Mouse (Mus musculus) erythroblast, adult 5-6 weeks (primary cell): ENCODE results near the gene Ak3. TPM values are rescaled to one million over a fixed set of nuclear protein-coding genes. Genes with fewer than 3 reads are reported as not detected.
"Not testable (repeated sequence)": the region's sequence is repeated elsewhere in the genome, so short reads cannot be mapped to it uniquely, and the experiment has no call there.

Experiments
- ATAC-seq: replicated peaks from 2 replicates; pipeline ENCODE4 v1.8.0; 2016; ENCODE audit warnings: moderate number of reproducible peaks, mild to moderate bottlenecking, moderate TSS enrichment, inconsistent platforms; ENCODE audit not compliant: poor library complexity, low FRiP score, severe bottlenecking
- total RNA-seq, 2 experiments: library from RNA; stranded (forward) in 1 of 2; stranded (reverse) in 1 of 2; fragments of 150-400 nt in 1 of 2; fragments of 200-764, 138-1000 nt in 1 of 2; gene quantifications; 2 replicates each; pipeline versions ENCODE4 v1.2.3 to v1.2.4; 2015 to 2017; ENCODE audit warnings: low replicate concordance in 2 of 2

The Ak3 gene
- total RNA-seq, 2 experiments from 2014 or later, result 9.2 to 19.4 TPM

DNA sequence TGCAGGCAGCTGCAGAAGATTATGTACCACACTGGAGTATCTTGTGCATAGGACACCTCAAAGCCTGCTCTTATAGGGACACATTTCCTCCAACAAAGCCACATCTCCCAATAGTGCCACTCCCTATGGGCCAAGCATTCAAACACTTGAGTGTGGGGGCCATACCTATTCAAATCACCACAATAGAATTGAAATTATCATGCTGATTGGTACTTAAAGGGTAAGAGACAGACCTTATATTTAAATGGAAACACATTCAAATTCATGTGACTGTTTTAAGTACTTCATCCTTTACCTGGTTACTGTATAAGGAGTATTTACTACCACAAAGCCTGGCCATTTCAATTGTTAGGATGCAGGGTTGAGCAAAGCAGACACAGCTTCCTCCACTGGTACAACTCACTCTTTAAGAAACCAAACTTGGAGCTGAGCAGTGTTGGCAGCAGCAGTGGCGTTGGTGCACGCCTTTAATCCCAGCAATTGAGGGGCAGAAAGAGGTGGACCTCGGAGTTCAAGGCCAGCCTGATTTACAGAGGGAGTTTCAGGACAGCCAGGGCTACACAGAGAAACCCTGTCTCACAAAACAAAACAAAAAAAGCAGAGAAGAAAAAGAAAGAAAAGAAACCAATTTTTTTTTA lies 39.6 kb downstream of the Ak3 start:
- ATAC-seq, result no peak

DNA sequence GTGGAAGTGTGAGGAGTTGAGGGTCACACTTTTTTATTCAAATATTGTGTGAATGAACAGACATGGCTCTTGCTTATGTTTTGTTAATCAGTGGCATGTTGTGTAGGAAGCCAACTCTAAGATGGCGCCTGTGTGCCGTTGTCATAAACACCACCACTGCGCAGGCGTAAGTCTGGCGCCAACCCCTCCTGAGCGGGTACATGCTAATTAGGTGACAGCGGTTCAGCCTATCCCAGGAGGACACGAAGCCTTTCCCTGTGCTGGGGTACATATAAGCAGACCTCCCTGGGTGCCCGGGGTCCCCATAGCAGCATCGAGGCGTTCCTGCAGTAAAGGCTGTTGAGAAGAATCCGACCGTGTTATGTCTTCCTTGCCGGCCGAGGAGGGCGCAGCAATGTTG lies 47.4 kb downstream of the Ak3 start:
- not testable (repeated sequence) for ATAC-seq

DNA sequence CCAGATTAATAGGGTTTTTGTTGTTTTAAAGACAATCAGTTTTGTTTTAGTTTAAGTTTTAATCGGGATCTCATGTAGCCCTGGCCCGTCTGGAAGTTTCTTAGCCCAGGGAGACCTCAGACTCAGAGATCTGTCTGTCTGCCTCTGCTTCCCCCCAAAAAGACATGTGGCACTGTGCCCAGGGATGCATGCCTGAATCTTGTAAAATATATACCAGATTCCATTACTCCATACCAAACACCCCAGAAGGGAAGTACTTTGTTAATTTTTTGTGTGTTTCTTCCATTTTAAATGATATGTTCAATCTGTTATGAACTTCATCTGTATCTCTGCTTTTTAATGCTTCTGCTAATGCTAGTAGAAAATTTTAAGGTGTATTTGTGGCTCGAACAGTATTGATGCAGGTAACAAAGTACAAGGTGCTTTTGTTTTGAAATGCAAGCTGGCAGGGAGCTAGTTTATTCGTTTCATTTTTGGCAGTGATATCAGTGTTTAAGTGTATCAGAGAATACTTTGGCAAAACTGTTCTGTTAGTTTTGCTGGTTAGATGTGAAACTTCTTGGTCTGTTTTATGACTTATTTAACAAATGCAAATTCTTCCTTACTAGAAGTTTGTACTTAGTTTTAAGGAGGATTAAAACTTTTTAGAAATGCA lies 49.7 kb downstream of the Ak3 start:
- no peak for ATAC-seq

DNA sequence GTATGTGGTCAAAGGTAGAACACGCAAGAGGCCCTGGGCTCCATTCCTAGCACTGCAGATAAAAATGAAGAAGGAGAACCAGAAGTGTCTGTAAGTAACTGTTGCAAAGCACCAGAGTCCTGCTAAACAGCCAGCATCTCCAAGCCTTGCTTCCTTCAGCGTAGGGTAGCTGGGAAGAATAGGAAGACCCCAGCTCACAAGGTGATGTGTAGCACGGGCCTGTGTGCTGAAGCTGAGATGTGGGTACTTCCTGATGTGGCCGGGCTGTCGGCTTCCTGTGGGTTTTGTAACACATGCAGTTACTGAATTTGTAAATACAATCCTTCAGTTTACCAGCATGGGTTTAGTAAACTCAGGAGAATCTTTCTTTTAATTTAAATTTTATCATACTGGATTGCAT lies 52.4 kb downstream of the Ak3 start:
- no peak for ATAC-seq

DNA sequence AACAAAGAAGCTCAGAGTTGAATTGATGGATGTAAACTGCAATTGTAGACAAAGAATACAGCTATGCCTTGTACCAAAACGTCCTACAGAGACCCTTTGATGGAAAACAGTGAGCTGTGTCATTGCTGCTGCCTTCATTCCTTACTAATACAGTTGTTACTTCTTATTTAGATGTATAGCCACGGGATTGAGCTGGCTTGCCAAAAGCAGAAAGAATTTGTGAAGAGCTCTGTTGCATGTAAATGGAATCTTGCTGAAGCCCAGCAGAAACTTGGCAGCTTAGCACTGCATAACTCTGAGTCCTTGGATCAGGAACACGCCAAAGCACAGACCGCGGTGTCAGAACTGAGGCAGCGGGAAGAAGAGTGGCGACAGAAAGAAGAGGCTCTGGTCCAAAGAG lies 52.9 kb downstream of the Ak3 start:
- no peak for ATAC-seq

DNA sequence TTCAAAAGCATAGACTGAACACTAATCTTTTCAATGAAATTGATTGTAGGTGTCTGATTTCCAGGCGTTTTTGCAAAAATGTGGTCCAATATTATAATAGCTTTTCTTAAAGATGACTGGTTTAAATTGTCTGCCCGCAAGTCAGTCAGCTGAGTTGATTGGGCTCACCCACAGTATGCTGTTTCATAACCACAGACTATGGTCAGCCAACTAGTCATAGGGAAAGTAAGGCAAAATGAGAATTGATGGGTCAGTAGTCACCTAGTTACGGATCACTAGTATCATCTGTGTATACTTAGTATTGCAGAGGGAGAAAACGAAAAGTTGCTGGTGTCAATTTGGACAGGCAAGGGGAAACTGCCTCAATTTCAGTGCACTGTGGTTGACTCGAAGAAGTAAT lies 56.4 kb downstream of the Ak3 start:
- no peak for ATAC-seq

DNA sequence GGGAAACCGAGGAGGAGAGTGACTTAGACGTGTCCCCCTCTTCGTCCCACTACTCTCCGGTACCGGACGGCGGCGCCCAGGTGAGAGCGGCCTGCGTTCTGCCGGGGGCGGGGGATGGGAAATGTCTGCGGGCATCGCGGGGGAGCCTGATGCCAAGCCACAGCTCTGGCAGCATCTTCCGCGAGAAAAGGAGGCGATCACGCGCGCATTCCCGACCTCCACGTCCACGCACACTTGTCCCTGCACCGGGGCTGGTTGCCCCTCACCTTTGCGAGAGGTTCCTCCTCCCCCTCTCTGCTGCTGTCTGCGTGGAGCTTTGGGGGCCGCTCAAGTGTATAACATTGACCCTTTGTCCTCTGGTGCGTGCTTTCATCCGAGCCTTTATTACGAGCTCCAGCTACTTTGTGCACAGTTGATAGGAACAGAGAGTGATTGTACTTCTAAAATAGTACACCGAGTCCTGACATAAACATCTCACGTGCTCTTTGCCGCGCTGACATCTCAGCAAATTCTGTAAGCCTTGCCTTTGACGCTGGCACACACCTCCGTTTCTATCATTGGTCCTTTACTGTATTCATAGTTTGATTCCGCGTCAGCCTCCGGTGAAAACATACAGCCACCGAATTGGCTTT lies 57.1 kb downstream of the Ak3 start:
- peak; percentile 40 for ATAC-seq

DNA sequence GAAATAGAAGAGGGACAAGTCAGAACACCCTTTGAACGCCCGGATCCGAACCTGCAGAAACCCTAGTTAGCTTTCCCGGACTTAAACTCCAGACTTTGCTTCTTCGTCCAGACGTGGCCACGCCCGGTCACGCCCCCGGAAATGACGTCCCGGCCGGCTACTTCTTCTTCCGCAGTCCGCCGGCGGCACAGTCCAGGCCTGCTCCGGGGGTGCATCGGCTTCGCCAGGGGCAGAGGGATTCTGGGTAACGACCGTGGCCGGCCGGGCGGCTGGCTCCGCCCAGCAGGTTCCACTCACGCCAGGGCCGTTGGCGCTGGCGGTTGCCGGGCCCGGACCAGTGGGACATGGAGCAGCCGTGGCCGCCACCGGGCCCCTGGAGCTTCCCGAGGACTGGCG lies 57.6 kb downstream of the Ak3 start, which contains the start of gene Cdc37l1:
TSS of gene Cdc37l1 (plus strand) at position 159 of the 396 bp plus-strand sequence.
- peak; percentile 99 for ATAC-seq

DNA sequence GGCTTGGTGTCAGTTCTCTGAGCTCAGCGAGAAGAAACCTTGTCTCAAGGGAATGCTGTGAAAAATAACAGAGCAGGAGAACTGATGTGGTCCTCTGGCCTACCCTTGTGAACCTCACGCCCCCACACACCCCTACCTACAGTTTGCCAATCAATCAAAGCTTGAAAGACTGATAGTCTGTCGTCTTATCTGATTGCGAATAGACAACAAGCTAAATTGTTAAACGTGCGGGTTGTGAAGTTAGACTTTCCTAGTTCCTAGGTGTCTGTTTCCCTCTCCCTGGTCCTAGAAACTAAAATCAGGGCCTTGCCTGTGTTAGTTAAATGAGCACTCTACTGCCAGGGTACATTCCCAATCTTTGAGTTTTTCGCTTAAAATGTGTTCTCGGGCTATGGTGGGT lies 58.2 kb downstream of the Ak3 start:
- no peak; the same call in 1 of the 2 replicates for ATAC-seq

DNA sequence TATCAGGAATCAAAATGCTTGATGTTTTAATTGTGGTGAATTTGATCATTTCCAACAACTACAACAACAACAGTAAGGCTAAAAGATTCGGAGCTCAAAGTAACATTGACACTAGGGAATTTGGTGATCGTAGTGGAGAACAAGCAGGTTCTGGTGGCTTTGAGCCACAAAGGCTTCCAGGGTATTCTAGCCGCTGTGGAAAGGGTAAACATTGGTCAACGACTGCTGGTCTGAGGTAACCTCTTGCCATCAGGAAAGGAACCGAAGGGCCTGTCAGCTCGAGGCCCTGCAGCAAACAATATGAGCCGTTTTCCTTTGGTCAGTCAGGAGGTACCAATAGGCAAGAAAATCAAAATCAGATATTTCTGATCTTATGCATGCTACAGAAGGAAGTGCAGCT lies 65.1 kb downstream of the Ak3 start:
- ATAC-seq, result no peak

DNA sequence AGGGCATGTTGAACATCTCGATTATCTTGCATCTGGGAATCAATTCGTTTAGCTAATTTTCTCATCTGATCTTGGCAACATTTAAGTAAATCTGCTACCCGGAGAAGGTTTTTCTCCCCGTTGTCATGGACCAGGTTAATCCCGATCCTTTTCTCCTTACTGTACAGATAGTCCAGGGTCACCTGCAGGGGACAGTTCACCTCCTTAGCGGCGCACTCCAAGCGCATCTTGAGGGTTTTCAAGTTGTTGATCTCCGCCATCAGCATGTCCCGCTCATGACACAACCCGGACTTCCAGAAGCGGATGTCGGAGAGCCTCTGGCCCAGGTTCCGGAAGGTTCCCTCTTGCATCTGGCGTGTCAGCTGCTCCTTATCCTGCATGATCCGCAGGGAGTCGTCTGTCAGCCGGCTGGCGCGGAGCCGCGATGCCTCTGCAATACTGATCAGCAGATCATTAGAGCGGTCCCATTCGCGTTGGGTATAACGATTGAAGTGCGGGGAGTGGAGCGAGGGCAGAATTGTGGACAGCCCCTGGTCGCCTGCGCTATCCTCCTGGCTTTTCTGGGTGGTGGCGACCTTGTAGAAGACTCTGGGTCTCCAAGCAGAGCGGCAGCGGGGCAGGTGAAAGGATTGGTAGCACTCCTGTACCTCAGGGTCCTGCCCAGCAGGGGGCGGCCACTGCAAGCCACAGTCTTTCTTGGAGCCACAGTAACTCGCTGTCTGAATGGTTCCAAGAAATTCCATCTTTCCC lies 72.7 kb downstream of the Ak3 start:
- peak; percentile 94 for ATAC-seq

Other genes with a start within 250 kb of the Ak3 start
- not detected in 2 replicates for gene Slc1a1, start 212.9 kb downstream of the Ak3 start, total RNA-seq (2015; ENCODE audit: low replicate concordance)
- gene Slc1a1, start 212.9 kb downstream of the Ak3 start, total RNA-seq (2017; ENCODE audit: low replicate concordance), result 0.26 TPM in 1 of 2 replicates, not detected in the other
- 2.1 and 8.1 TPM in 2 replicates for gene Plpp6, start 84.0 kb downstream of the Ak3 start, total RNA-seq (2015; ENCODE audit: low replicate concordance)
- 0.98 and 2.8 TPM in 2 replicates for gene Plpp6, start 84.0 kb downstream of the Ak3 start, total RNA-seq (2017; ENCODE audit: low replicate concordance)
- not detected in 2 replicates for gene 4430402I18Rik, start 80.2 kb downstream of the Ak3 start, total RNA-seq (2015; ENCODE audit: low replicate concordance)
- gene 4430402I18Rik, start 80.2 kb downstream of the Ak3 start, total RNA-seq (2017; ENCODE audit: low replicate concordance), result not detected in 2 replicates
- gene Cdc37l1, start 57.6 kb downstream of the Ak3 start, total RNA-seq (2015; ENCODE audit: low replicate concordance), result 17.1 and 27.7 TPM in 2 replicates
- gene Cdc37l1, start 57.6 kb downstream of the Ak3 start, total RNA-seq (2017; ENCODE audit: low replicate concordance), result 27.0 and 27.5 TPM in 2 replicates
- gene Rcl1, start 53.4 kb upstream of the Ak3 start, total RNA-seq (2015; ENCODE audit: low replicate concordance), result 22.9 and 35.7 TPM in 2 replicates
- gene Rcl1, start 53.4 kb upstream of the Ak3 start, total RNA-seq (2017; ENCODE audit: low replicate concordance), result 47.8 and 63.0 TPM in 2 replicates
- gene Jak2, start 203.9 kb upstream of the Ak3 start, total RNA-seq (2015; ENCODE audit: low replicate concordance), result 37.7 and 41.6 TPM in 2 replicates
- gene Jak2, start 203.9 kb upstream of the Ak3 start, total RNA-seq (2017; ENCODE audit: low replicate concordance), result 49.8 and 64.0 TPM in 2 replicates